Mouse (Mus musculus) heart, embryonic 11.5 days (tissue): ENCODE data around the gene Dock6. TPM values are rescaled to one million over a fixed set of nuclear protein-coding genes. Genes with fewer than 3 reads are reported as not detected.

Source experiments
- ATAC-seq: fragments of 200-750 bp; cut with Nextera tagmentation; replicated peaks from 2 replicates; pipeline ENCODE4 v1.8.0; 2017; ENCODE audit warnings: moderate library complexity; ENCODE audit not compliant: insufficient number of reproducible peaks, low FRiP score, low TSS enrichment
- H3K27ac ChIP-seq: fragments of 300-500 bp; sonication (generic); 2 replicates; pipeline ENCODE4 v1.5.1; 2014; ENCODE audit warnings: mild to moderate bottlenecking, low read depth, low read length
- H3K27me3 ChIP-seq: fragments of 300-500 bp; sonication (generic); 2 replicates; pipeline ENCODE4 v1.6.1; 2014; ENCODE audit warnings: mild to moderate bottlenecking, low read length, mixed read lengths; ENCODE audit not compliant: control insufficient read depth, insufficient read depth
- H3K36me3 ChIP-seq: fragments of 300-500 bp; sonication (generic); 2 replicates; pipeline ENCODE4 v1.6.1; 2014; ENCODE audit warnings: mild to moderate bottlenecking, low read length, moderate library complexity, mixed read lengths; ENCODE audit not compliant: control insufficient read depth, insufficient read depth
- H3K4me1 ChIP-seq: fragments of 300-500 bp; sonication (generic); 2 replicates; pipeline ENCODE4 v1.6.1; 2014; ENCODE audit warnings: low read length; ENCODE audit not compliant: control insufficient read depth, insufficient read depth
- H3K4me2 ChIP-seq: fragments of 300-500 bp; sonication (generic); 2 replicates; pipeline ENCODE4 v1.6.1; 2014; ENCODE audit warnings: mild to moderate bottlenecking, moderate library complexity
- H3K4me3 ChIP-seq: fragments of 300-500 bp; sonication (generic); 2 replicates; pipeline ENCODE4 v1.5.1; 2014; ENCODE audit warnings: low read depth, low read length
- H3K9ac ChIP-seq: fragments of 300-500 bp; sonication (generic); 2 replicates; pipeline ENCODE4 v1.6.1; 2014; ENCODE audit warnings: mild to moderate bottlenecking, low read depth, low read length, moderate library complexity
- H3K9me3 ChIP-seq: fragments of 300-500 bp; sonication (generic); replicated peaks from 2 replicates; pipeline ENCODE4 v1.6.1; 2016; ENCODE audit warnings: low read length; ENCODE audit not compliant: control insufficient read depth
- whole genome bisulfite sequencing: fragments of 180-500 bp; shearing (Covaris S2); extraction: QIAGEN DNeasy Blood & Tissue Kit; methylation state at CpG from one replicate; pipeline ENCODE4 v1.1.7; 2014; ENCODE audit not compliant: insufficient replicate concordance; 5-methylcytosine and 5-hydroxymethylcytosine counted together
- polyA plus RNA-seq: library from polyadenylated mRNA; unstranded; fragments of >200 nt; fragmentation: Nextera tagmentation; extraction: Ambion mirVana; gene quantifications from 2 replicates; pipeline ENCODE4 v1.2.1, GENCODE M21; 2014

The Dock6 gene
- polyA plus RNA-seq, 1 experiment from 2014 or later, result 50.1 TPM

DNA sequence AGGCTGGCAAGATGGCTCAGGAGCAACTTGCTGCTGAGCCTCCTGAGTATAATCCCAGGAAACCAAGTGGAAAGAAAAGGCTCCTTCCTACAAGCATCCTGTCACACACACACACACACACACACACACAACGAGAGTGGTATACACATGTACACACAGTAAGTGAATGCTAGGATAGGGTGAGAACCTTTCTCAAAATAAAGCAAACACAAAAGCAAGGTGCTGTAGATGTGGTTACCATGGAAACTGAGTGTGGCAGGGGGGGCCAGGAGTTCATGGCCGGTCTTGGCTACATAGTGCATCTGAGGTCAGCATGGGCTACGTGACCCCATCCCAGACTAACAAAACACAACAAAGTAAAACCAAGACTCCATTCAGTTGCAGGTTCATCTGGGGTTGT, 1.4 kb downstream of the Dock6 start:
- Histone ChIP-seq H3K27me3 (no peaks in the 10 kb centered on the region), H3K9me3 (no peaks in the 10 kb centered on the region), H3K4me2 (peak overlapping the region; percentile 81), H3K4me3 (peak overlapping the region; percentile 78), H3K27ac (no peak overlapping the region; the same call in 1 of the 2 replicates), H3K4me1 (peaks cover 24% of the 10 kb centered on the region), H3K9ac (peak overlapping the region; percentile 81; the same call in 1 of the 2 replicates), H3K36me3 (no peaks in the 10 kb centered on the region; the same call in 1 of the 2 replicates)
- ATAC-seq, result no peak
- WGBS, result 63% methylated on average over 3 of the region's 3 CpGs

DNA sequence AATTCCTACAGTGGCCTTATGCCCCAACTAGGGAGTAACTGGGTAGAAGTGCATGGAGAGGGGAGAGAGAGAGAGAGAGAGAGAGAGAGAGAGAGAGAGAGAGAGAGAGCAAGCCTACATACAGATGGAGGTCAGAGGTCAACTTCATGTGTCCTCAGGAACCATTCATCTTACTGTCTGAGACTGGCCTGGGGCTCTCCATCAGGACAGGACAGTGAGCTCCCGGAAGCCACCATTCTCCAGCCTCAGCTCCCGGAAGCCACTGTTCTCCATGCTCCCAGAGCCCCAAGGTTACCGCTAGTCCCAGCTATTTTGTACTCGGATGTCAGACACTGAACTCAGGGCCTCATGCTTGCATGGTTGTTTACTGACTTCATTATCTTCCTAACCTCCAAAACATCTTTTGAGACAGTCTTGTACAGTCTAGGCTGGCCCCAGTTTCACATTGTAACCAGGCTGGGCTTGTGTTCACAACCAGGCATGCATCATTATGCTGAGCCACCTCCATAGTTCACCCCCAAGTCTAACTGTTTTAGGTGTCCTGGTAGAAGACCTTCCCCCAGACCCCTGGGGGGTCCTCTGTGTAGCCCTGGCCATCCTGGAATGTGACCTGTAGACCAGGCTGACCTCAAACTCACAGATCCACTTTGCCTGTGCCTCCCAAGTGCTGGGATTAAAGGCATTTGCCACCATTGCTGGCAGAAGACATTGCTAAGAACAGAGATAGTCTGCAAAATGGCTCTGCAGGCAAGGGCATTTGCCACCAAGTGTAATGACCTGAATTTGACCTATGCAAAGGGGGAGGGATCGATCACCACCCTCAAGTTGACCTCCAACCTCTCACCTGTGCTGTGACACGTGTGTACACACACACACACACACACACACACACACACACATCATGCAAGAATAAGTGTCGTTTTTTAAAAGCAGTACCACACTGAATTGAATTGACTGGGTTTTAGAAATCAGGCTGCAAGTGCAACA, 2.5 kb downstream of the Dock6 start:
- peaks cover 24% of the 10 kb centered on the region for H3K4me1 ChIP-seq
- peak overlapping the region; percentile 81 for H3K4me2 ChIP-seq
- no peak for ATAC-seq
- peak overlapping the region; percentile 35; the same call in 1 of the 2 replicates for H3K9ac ChIP-seq
- peaks cover 3% of the 10 kb centered on the region; the same call in 1 of the 2 replicates for H3K36me3 ChIP-seq
- peak overlapping the region; percentile 65 for H3K27ac ChIP-seq
- WGBS, result 60% methylated on average over 7 of the region's 7 CpGs
- no peaks in the 10 kb centered on the region for H3K9me3 ChIP-seq
- no peak overlapping the region for H3K4me3 ChIP-seq
- no peaks in the 10 kb centered on the region for H3K27me3 ChIP-seq

DNA sequence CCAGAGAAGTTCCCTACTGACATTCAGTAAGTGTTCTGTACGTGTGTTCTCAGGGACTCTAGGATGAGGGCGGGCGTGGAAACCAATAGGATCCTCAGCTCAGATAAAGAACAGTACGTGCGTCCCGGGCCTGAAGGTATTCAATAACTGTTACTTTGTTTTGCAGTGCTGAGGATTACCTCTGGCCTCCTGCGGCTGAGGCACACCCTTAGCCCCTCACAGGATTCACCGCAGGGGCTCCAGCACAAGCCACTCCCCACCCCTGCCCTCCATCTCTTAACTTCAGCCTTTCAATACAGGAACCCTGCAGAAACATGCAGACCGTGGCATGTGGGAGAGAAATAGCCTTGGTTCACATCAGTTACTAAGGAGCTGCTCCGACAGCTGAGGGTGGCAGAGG, 4.5 kb downstream of the Dock6 start:
- H3K9ac ChIP-seq, result peak overlapping the region; percentile 49; the same call in 1 of the 2 replicates
- H3K36me3 ChIP-seq, result peaks cover 3% of the 10 kb centered on the region; the same call in 1 of the 2 replicates
- H3K9me3 ChIP-seq, result no peaks in the 10 kb centered on the region
- peaks cover 24% of the 10 kb centered on the region for H3K4me1 ChIP-seq
- H3K27me3 ChIP-seq, result no peaks in the 10 kb centered on the region
- H3K4me3 ChIP-seq, result no peak overlapping the region
- WGBS, result 23% methylated on average over 10 of the region's 10 CpGs
- no peak for ATAC-seq
- peak overlapping the region; percentile 91 for H3K27ac ChIP-seq
- H3K4me2 ChIP-seq, result peak overlapping the region; percentile 70

DNA sequence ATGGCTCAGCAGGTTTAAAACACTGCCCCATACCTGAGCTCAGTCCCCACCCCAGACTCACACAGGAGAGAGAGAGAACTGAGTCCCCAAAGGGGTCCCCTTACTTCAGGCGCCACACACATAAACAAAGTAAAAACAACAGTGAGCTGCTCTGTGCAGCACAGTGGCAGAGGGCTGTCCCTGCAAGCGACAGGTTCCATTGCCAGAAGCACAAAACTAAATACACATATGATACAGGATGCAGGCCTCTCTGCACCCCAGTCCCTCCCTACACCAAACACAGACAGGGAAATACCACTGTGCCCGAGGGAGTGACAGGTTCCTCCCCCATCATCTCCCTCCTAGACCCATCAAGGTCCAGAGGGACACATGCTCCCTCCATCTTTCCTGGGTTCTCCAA, 5.0 kb downstream of the Dock6 start:
- no peaks in the 10 kb centered on the region for H3K9me3 ChIP-seq
- H3K4me1 ChIP-seq, result peaks cover 24% of the 10 kb centered on the region
- H3K36me3 ChIP-seq, result peaks cover 3% of the 10 kb centered on the region; the same call in 1 of the 2 replicates
- H3K27me3 ChIP-seq, result no peaks in the 10 kb centered on the region
- no peak for ATAC-seq
- peak overlapping the region; percentile 70 for H3K4me2 ChIP-seq
- H3K9ac ChIP-seq, result peak overlapping the region; percentile 56
- peak overlapping the region; percentile 91 for H3K27ac ChIP-seq
- 23% methylated on average over 3 of the region's 3 CpGs for WGBS
- peak overlapping the region; percentile 32 for H3K4me3 ChIP-seq

DNA sequence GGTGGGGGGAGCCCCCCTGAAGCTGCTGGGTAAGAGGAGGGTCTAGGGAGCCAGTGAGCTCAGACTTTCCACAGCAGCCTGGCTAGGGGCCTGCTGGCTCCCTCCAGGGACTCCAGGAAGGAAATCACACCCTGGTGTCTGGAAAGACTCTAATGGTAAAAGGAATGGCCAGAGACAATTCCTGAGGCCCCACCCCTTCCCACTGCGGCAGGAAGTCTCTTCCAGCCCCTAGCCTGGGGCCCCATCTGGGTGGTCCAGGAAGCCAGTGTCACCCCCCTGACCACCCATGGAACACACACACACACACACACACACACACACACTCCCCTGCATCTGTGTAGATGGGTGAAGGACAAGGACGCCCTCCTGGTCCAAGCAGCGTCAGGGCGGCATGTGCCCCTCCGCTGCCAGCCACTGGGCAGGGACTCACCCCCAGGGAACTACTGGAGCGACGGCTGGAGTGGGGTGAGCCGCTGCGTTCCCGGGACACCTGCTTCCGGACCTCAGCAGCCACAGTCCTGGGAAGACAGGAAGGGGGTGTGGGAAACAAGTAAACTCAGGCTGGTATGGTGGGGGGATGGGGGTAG, 5.6 kb downstream of the Dock6 start:
- Histone ChIP-seq H3K9ac (peak overlapping the region; percentile 72), H3K36me3 (peaks cover 3% of the 10 kb centered on the region; the same call in 1 of the 2 replicates), H3K27me3 (no peaks in the 10 kb centered on the region), H3K4me1 (peaks cover 24% of the 10 kb centered on the region), H3K4me2 (peak overlapping the region; percentile 70), H3K9me3 (no peaks in the 10 kb centered on the region), H3K27ac (peak overlapping the region; percentile 91), H3K4me3 (peak overlapping the region; percentile 32)
- ATAC-seq, result peak; percentile 76
- WGBS, result 6% methylated on average over 11 of the region's 11 CpGs

DNA sequence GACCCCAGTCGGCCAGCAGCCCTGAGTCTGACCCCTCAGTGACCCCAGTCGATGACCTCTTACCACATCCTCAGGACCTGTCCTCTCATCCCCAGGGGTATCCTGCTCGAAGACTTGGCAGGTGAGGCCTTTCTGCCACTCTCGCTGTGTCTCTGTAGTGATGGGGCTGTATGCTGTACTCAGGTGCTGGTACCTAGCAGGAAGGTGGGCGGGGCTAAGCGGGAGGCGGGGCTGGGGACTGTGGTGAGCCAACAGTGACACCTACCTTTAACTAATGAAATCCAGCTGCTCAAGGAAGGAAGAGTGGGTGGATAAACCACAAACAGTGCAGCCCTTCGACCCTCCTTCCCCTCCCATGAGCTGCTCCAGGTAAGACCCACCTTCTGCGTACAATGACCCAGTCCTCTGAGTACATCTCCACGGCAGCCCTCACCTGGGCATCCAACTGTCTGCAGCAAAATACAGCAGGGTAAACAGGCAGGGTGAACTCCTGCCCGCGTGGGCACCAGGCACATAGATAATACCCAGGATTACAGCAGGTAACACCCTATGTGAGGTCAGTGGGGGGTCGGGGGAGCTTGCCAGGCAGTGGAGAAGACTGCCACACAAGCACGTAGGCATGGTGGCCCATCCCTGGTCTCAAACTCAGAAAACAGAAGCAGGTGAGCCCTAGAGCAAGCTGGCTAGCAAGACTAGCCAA, 6.9 kb downstream of the Dock6 start:
- Histone ChIP-seq H3K4me2 (no peak overlapping the region), H3K4me1 (peaks cover 24% of the 10 kb centered on the region), H3K9me3 (no peaks in the 10 kb centered on the region), H3K9ac (no peak overlapping the region), H3K36me3 (peaks cover 3% of the 10 kb centered on the region; the same call in 1 of the 2 replicates), H3K4me3 (no peak overlapping the region), H3K27ac (peak overlapping the region; percentile 91), H3K27me3 (no peaks in the 10 kb centered on the region)
- 39% methylated on average over 14 of the region's 14 CpGs for WGBS
- ATAC-seq, result no peak

DNA sequence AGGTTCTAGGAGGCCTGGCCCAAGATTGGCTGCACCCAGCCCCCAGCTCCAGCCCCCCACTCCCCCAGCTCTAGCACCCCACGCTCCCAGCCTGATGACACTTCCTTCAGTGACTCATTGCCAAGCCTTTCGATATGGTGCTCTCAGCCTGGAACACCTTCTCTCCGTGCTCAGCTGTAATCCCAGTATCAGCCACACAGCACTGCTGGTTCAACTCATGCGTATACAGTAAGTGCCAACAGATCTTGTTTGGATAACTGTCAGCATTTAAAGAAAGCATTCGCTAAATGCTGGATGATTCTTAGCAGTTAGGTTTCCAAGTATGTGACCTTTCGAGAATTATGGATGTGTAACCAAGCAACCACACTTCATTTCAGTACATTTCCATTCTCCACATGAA, 9.3 kb downstream of the Dock6 start:
- 66% methylated on average over 6 of the region's 6 CpGs for WGBS
- peaks cover 3% of the 10 kb centered on the region; the same call in 1 of the 2 replicates for H3K36me3 ChIP-seq
- no peaks in the 10 kb centered on the region for H3K9me3 ChIP-seq
- H3K4me2 ChIP-seq, result no peak overlapping the region
- H3K27ac ChIP-seq, result 0 out of 2 replicates have a peak overlapping the region, but pooled peaks have one; percentile 54
- ATAC-seq, result no peak
- H3K9ac ChIP-seq, result no peak overlapping the region; the same call in 1 of the 2 replicates
- H3K4me3 ChIP-seq, result no peak overlapping the region
- no peaks in the 10 kb centered on the region for H3K27me3 ChIP-seq
- H3K4me1 ChIP-seq, result peaks cover 18% of the 10 kb centered on the region

DNA sequence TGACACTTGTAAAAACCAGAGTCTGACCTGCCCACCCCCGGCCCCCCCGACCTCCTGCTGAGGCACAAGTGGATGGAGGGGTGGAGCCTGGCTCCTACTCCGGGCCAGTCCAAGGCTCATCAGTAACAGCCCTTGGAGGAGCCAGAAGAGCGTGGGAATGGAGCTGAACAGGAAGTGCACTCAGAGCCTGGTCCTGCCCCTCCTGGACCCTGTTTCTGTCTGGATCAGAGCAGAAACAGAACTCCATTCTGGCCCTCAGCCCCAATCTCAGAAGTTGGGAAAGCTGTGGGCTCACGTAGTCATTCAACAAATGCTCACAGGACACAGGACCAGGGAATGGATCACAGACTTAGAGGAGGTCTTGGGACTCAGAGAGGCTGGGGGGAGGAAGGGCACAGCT, 10.0 kb downstream of the Dock6 start:
- no peak for ATAC-seq
- H3K4me3 ChIP-seq, result no peak overlapping the region
- no peaks in the 10 kb centered on the region for H3K27me3 ChIP-seq
- peaks cover 11% of the 10 kb centered on the region for H3K4me1 ChIP-seq
- H3K36me3 ChIP-seq, result peaks cover 7% of the 10 kb centered on the region
- peak overlapping the region; percentile 54; the same call in 1 of the 2 replicates for H3K27ac ChIP-seq
- H3K9me3 ChIP-seq, result no peaks in the 10 kb centered on the region
- no peak overlapping the region for H3K4me2 ChIP-seq
- H3K9ac ChIP-seq, result no peak overlapping the region
- 34% methylated on average over 5 of the region's 5 CpGs for WGBS
